Mouse (Mus musculus) kidney, adult 2 months (tissue): ENCODE measurements around the gene Pim2.

ENCODE experiments used
- CTCF ChIP-seq: fragments of 200-500 bp; conservative IDR thresholded peaks from 2 replicates; pipeline ENCODE4 v1.5.1; 2011; ENCODE audit warnings: low read depth, mild to moderate bottlenecking, control low read depth, low read length, moderate library complexity, mixed read lengths; ENCODE audit not compliant: insufficient read depth, insufficient read length
- POLR2A ChIP-seq: fragments of 200-500 bp; IDR thresholded peaks from one replicate; pipeline ENCODE4 v1.6.1; 2011; ENCODE audit warnings: low read depth, low read length, control low read depth

DNA sequence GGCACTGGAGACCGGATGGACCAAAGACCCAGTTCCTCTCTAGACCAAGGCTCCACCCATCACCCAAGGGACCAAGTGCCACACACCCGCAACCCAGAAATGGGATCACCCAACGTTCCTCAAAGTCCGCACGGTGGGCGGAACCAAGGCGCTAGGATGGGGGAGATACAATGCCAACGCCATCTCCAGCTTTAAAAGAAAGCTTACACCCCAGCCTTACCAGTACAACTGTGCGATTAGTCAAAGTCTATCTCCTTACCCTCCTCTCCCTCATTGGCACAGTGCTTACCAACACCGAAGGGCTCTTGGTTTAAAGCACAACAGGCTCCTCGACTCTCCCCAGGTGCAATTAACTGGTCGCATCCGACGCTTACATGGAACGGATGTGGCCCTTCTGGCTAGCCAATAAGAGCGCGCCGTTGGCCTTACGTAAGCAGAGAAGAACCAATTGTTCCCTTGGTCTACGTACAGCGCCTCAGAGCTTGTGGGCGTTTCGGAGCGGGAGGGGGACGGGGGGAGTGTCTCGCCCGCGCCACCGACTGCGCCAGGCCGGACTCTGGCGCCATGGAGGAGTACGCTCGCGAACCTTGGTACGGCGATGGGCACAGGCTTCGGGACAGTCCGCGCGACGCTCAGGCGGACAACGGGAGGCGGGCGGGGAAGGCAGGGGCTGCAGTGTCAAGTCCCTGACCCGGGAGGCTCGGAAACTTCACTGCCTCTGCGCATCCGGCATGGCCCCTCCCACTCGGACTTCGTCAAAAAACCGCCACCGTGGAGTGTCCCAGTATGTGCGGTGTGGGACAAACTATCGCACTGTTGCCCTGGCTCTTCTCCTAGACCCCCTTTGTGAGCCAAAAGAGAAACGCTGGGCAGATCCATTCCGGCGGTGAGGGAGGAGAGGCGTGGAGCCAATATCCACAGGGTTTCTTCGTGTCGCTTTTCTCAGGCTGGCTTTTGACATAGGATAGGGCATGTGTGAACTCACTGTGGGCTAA is 21.1 kb downstream of the Pim2 start, which contains the start of the genes Pqbp1 and Timm17b:
- TF ChIP-seq CTCF: no peak
- no peak for TF ChIP-seq POLR2A
